Mouse (Mus musculus): ENCODE data around the gene Gm21693. TPM values are rescaled to one million over a fixed set of nuclear protein-coding genes. Genes with fewer than 3 reads are reported as not detected.
"Not testable (repeated sequence)": the region's sequence is repeated elsewhere in the genome, so short reads cannot be mapped to it uniquely, and the experiment has no call there.

Gm21693 gene
- polyA plus RNA-seq (2015; fragmentation: Nextera tagmentation; extraction: Ambion mirVana) = not detected in 2 replicates

GRCm38 (mm10) chrY:3345229-3345628, at the start of gene Gm21693:
Gm21693 (minus strand) TSS chrY:3345329.
- not testable (repeated sequence) for H3K4me3 ChIP-seq; H3K4me2 ChIP-seq; ATAC-seq (replicated peaks; ENCODE audit: insufficient number of reproducible peaks, insufficient read depth, low FRiP score, low read depth); H3K4me1 ChIP-seq (replicated peaks); H3K9me3 ChIP-seq (replicated peaks); H3K27ac ChIP-seq; H3K27me3 ChIP-seq; H3K9ac ChIP-seq; H3K36me3 ChIP-seq
- no CpG with 5 or more reads among the region's 9 CpGs for WGBS

DNA sequence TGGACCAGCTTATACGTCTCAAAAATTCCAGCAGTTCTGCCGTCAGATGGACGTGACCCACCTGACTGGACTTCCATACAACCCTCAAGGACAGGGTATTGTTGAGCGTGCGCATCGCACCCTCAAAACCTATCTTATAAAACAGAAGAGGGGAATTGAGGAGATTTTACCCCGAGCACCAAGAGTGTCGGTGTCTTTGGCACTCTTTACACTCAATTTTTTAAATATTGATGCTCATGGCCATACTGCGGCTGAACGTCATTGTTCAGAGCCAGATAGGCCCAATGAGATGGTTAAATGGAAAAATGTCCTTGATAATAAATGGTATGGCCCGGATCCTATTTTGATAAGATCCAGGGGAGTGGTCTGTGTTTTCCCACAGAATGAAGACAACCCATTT, 4.5 kb downstream of the Gm21693 start:
- no CpG with 5 or more reads among the region's 11 CpGs for WGBS
- H3K4me3 ChIP-seq; H3K27me3 ChIP-seq; H3K4me2 ChIP-seq; H3K27ac ChIP-seq; H3K9me3 ChIP-seq (replicated peaks); H3K36me3 ChIP-seq; H3K4me1 ChIP-seq (replicated peaks); ATAC-seq (replicated peaks; ENCODE audit: insufficient number of reproducible peaks, insufficient read depth, low FRiP score, low read depth); H3K9ac ChIP-seq: not testable (repeated sequence)

DNA sequence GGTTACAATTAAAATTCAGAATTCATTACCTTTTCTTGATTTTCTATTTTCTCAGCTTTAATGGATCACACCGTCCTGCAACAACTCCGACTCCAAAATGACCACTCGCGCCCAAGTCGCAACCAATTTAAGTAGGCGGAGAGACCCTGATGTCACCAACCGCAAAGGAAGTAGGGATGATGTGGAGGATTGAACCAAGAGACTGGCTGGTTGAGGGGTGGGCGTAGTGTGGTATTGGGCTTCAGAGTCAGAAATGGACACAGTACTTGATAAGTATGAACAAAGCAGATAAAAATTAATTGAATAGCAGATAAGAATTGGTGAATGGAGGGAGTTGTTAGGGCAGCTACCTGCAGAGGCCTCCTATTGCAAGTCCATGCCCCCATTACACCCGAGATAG, 38.8 kb downstream of the Gm21693 start, which contains the start of gene Gm21677:
Gene Gm21677, minus strand, starts transcription at position 101 of the 400 bp plus-strand sequence.
- ATAC-seq (replicated peaks; ENCODE audit: insufficient number of reproducible peaks, insufficient read depth, low FRiP score, low read depth); H3K9ac ChIP-seq; H3K4me3 ChIP-seq; H3K36me3 ChIP-seq; H3K9me3 ChIP-seq (replicated peaks); H3K4me2 ChIP-seq; H3K4me1 ChIP-seq (replicated peaks); H3K27ac ChIP-seq; H3K27me3 ChIP-seq: not testable (repeated sequence)
- no CpG with 5 or more reads among the region's 9 CpGs for WGBS

Other genes starting within 250 kb of the Gm21693 start
- gene Gm21677, start 38.9 kb downstream of the Gm21693 start, polyA plus RNA-seq (2015; fragmentation: Nextera tagmentation; extraction: Ambion mirVana) = not detected in 2 replicates
- gene Gm21704, start 64.8 kb upstream of the Gm21693 start, polyA plus RNA-seq (2015; fragmentation: Nextera tagmentation; extraction: Ambion mirVana) = not detected in 2 replicates
- not detected in 2 replicates for gene Gm21708, start 64.8 kb upstream of the Gm21693 start, polyA plus RNA-seq (2015; fragmentation: Nextera tagmentation; extraction: Ambion mirVana)

Measured in heart, embryonic 15.5 days (tissue).